Mouse (Mus musculus) right cerebral cortex, adult 2 months (tissue): ENCODE data around the gene Cyct.

Source experiments
- DNase-seq, 2 experiments: peaks; one replicate each; pipeline ENCODE4 v3.0.0; 2021 to 2022; ENCODE audit warnings: low spot score in 2 of 2

Gene Cyct

GRCm38 (mm10) chr2:76338215-76339156 is 21.8 kb downstream of the Cyct start, which contains the start of gene Pde11a:
TSS of gene Pde11a (minus strand) at chr2:76338774.
- no peak for DNase-seq

GRCm38 (mm10) chr2:76334596-76334995 is 25.7 kb downstream of the Cyct start:
- no peak for DNase-seq

- DNase-seq = no peak
Measured at GRCm38 (mm10) chr2:76332161-76332805, 28.0 kb downstream of the Cyct start.

- DNase-seq = no peak
Measured at GRCm38 (mm10) chr2:76330081-76330480, 30.2 kb downstream of the Cyct start.

GRCm38 (mm10) chr2:76326161-76326560 is 34.1 kb downstream of the Cyct start:
- DNase-seq = no peak

- DNase-seq = no peak
Measured at GRCm38 (mm10) chr2:76324463-76324862, 35.8 kb downstream of the Cyct start.

- DNase-seq = peak in 1 of 2 experiments; percentile 34
Measured at GRCm38 (mm10) chr2:76323185-76323875, 36.9 kb downstream of the Cyct start.

- no peak for DNase-seq
Measured at GRCm38 (mm10) chr2:76320336-76320735, 39.9 kb downstream of the Cyct start.

- DNase-seq = no peak
Measured at GRCm38 (mm10) chr2:76319231-76319630, 41.0 kb downstream of the Cyct start.
